Mouse (Mus musculus): ENCODE results near the gene Abcg5. TPM values are rescaled to one million over a fixed set of nuclear protein-coding genes. Genes with fewer than 3 reads are reported as not detected.

Abcg5 gene
- polyA plus RNA-seq, 1 experiment from 2014 or later = 0.45 TPM

- 65% methylated on average over 5 of the region's 5 CpGs for WGBS
- Histone ChIP-seq H3K4me2 (ENCODE audit: low read depth, low read length) (no peak overlapping the region), H3K27ac (ENCODE audit: low read length) (no peak overlapping the region), H3K4me1 (replicated peaks; ENCODE audit: control insufficient read depth, insufficient read depth, low read length) (no peaks in the 10 kb centered on the region), H3K4me3 (ENCODE audit: low read length) (no peak overlapping the region), H3K9ac (ENCODE audit: low read length) (no peak overlapping the region), H3K27me3 (ENCODE audit: control insufficient read depth, insufficient read depth, low read depth, low read length) (no peaks in the 10 kb centered on the region; the same call in 1 of the 2 replicates), H3K36me3 (ENCODE audit: control insufficient read depth, insufficient read depth, low read length) (no peaks in the 10 kb centered on the region), H3K9me3 (ENCODE audit: control insufficient read depth, low read length) (no peaks in the 10 kb centered on the region)
- ATAC-seq (ENCODE audit: low read depth) = no peak
These were observed 7.3 kb upstream of the Abcg5 start for GRCm38 (mm10) chr17:84690111-84690510.

- Histone ChIP-seq H3K4me1 (replicated peaks; ENCODE audit: control insufficient read depth, insufficient read depth, low read length) (no peaks in the 10 kb centered on the region), H3K4me3 (ENCODE audit: low read length) (no peak overlapping the region), H3K27ac (ENCODE audit: low read length) (no peak overlapping the region), H3K36me3 (ENCODE audit: control insufficient read depth, insufficient read depth, low read length) (no peaks in the 10 kb centered on the region), H3K9ac (ENCODE audit: low read length) (no peak overlapping the region), H3K4me2 (ENCODE audit: low read depth, low read length) (no peak overlapping the region), H3K27me3 (ENCODE audit: control insufficient read depth, insufficient read depth, low read depth, low read length) (no peaks in the 10 kb centered on the region; the same call in 1 of the 2 replicates), H3K9me3 (ENCODE audit: control insufficient read depth, low read length) (no peaks in the 10 kb centered on the region)
- no peak for ATAC-seq (ENCODE audit: low read depth)
- 54% methylated on average over 5 of the region's 5 CpGs for WGBS
These were observed 6.5 kb upstream of the Abcg5 start for GRCm38 (mm10) chr17:84689316-84689715.

GRCm38 (mm10) chr17:84688834-84689233 is 6.0 kb upstream of the Abcg5 start:
- ATAC-seq (ENCODE audit: low read depth) = no peak
- H3K4me2 ChIP-seq (ENCODE audit: low read depth, low read length) = no peak overlapping the region
- no peaks in the 10 kb centered on the region; the same call in 1 of the 2 replicates for H3K27me3 ChIP-seq (ENCODE audit: control insufficient read depth, insufficient read depth, low read depth, low read length)
- H3K27ac ChIP-seq (ENCODE audit: low read length) = no peak overlapping the region
- no peak overlapping the region for H3K9ac ChIP-seq (ENCODE audit: low read length)
- no peaks in the 10 kb centered on the region for H3K4me1 ChIP-seq (replicated peaks; ENCODE audit: control insufficient read depth, insufficient read depth, low read length)
- H3K36me3 ChIP-seq (ENCODE audit: control insufficient read depth, insufficient read depth, low read length) = no peaks in the 10 kb centered on the region
- no peak overlapping the region for H3K4me3 ChIP-seq (ENCODE audit: low read length)
- WGBS = 81% methylated on average over 11 of the region's 11 CpGs
- H3K9me3 ChIP-seq (ENCODE audit: control insufficient read depth, low read length) = no peaks in the 10 kb centered on the region

DNA sequence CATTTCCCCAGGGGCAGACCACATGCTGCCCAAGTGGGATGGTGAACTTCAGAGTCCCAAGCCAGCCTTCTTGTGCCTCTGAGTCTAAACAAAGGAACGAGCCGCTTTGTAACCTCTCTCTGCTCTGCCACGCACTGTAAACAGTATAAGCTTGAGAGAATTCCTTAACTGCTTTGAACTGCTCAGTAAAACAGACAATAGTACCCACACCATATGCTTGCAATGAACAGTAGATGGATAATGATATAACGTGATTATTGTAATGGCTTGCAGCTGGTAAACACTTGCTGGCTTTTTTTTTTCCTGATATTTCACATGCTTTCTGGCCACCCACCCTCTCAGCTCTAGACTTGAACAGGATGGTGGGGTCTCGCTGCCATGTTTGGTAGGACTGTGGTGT is 5.2 kb upstream of the Abcg5 start:
- Histone ChIP-seq H3K9ac (ENCODE audit: low read length) (no peak overlapping the region), H3K36me3 (ENCODE audit: control insufficient read depth, insufficient read depth, low read length) (no peaks in the 10 kb centered on the region), H3K4me3 (ENCODE audit: low read length) (no peak overlapping the region), H3K9me3 (ENCODE audit: control insufficient read depth, low read length) (no peaks in the 10 kb centered on the region), H3K27ac (ENCODE audit: low read length) (no peak overlapping the region), H3K4me1 (replicated peaks; ENCODE audit: control insufficient read depth, insufficient read depth, low read length) (no peaks in the 10 kb centered on the region), H3K4me2 (ENCODE audit: low read depth, low read length) (no peak overlapping the region), H3K27me3 (ENCODE audit: control insufficient read depth, insufficient read depth, low read depth, low read length) (no peaks in the 10 kb centered on the region; the same call in 1 of the 2 replicates)
- no peak for ATAC-seq (ENCODE audit: low read depth)
- WGBS = 52% methylated on average over 5 of the region's 5 CpGs

GRCm38 (mm10) chr17:84685286-84685685 is 2.5 kb upstream of the Abcg5 start:
- Histone ChIP-seq H3K4me1 (replicated peaks; ENCODE audit: control insufficient read depth, insufficient read depth, low read length) (no peaks in the 10 kb centered on the region), H3K4me3 (ENCODE audit: low read length) (no peak overlapping the region), H3K4me2 (ENCODE audit: low read depth, low read length) (no peak overlapping the region), H3K9me3 (ENCODE audit: control insufficient read depth, low read length) (no peaks in the 10 kb centered on the region), H3K36me3 (ENCODE audit: control insufficient read depth, insufficient read depth, low read length) (no peaks in the 10 kb centered on the region), H3K27ac (ENCODE audit: low read length) (no peak overlapping the region), H3K27me3 (ENCODE audit: control insufficient read depth, insufficient read depth, low read depth, low read length) (no peaks in the 10 kb centered on the region), H3K9ac (ENCODE audit: low read length) (no peak overlapping the region)
- no peak for ATAC-seq (ENCODE audit: low read depth)
- 72% methylated on average over 4 of the region's 4 CpGs for WGBS

DNA sequence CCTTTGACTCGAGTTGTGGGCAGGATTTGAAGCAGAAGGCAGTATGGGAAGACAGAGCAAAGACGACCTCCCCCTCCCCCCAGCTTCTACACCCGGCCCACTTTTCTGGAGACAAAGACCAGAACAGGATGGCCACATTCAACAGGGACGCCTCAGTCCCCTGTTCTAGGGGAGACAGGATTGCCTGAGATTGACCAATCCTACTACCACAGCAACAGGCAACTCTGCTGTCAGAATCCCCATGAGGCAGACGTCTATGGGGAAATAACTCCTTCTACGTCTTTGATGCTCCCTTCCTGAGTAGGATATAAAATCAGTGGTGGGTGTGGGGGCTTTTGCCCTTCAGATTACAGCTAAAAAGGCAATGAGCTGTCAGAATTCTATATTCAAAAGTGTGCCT is 1.5 kb upstream of the Abcg5 start:
- Histone ChIP-seq H3K4me2 (ENCODE audit: low read depth, low read length) (no peak overlapping the region), H3K36me3 (ENCODE audit: control insufficient read depth, insufficient read depth, low read length) (no peaks in the 10 kb centered on the region), H3K9me3 (ENCODE audit: control insufficient read depth, low read length) (no peaks in the 10 kb centered on the region), H3K4me1 (replicated peaks; ENCODE audit: control insufficient read depth, insufficient read depth, low read length) (no peaks in the 10 kb centered on the region), H3K27ac (ENCODE audit: low read length) (no peak overlapping the region), H3K9ac (ENCODE audit: low read length) (no peak overlapping the region), H3K4me3 (ENCODE audit: low read length) (no peak overlapping the region), H3K27me3 (ENCODE audit: control insufficient read depth, insufficient read depth, low read depth, low read length) (no peaks in the 10 kb centered on the region)
- 41% methylated on average over 6 of the region's 6 CpGs for WGBS
- no peak for ATAC-seq (ENCODE audit: low read depth)

GRCm38 (mm10) chr17:84681670-84682069 is 1.1 kb downstream of the Abcg5 start:
- Histone ChIP-seq H3K4me3 (ENCODE audit: low read length) (no peak overlapping the region), H3K9ac (ENCODE audit: low read length) (no peak overlapping the region), H3K36me3 (ENCODE audit: control insufficient read depth, insufficient read depth, low read length) (no peaks in the 10 kb centered on the region), H3K27me3 (ENCODE audit: control insufficient read depth, insufficient read depth, low read depth, low read length) (no peaks in the 10 kb centered on the region), H3K4me1 (replicated peaks; ENCODE audit: control insufficient read depth, insufficient read depth, low read length) (no peaks in the 10 kb centered on the region), H3K9me3 (ENCODE audit: control insufficient read depth, low read length) (no peaks in the 10 kb centered on the region), H3K27ac (ENCODE audit: low read length) (no peak overlapping the region), H3K4me2 (ENCODE audit: low read depth, low read length) (no peak overlapping the region)
- WGBS = 77% methylated on average over 3 of the region's 3 CpGs
- no peak for ATAC-seq (ENCODE audit: low read depth)

- no peaks in the 10 kb centered on the region for H3K36me3 ChIP-seq (ENCODE audit: control insufficient read depth, insufficient read depth, low read length)
- 87% methylated on average over 11 of the region's 11 CpGs for WGBS
- ATAC-seq (ENCODE audit: low read depth) = no peak
- H3K4me2 ChIP-seq (ENCODE audit: low read depth, low read length) = no peak overlapping the region
- H3K9me3 ChIP-seq (ENCODE audit: control insufficient read depth, low read length) = no peaks in the 10 kb centered on the region
- no peak overlapping the region for H3K27ac ChIP-seq (ENCODE audit: low read length)
- no peak overlapping the region for H3K9ac ChIP-seq (ENCODE audit: low read length)
- peaks cover 4% of the 10 kb centered on the region; the same call in 1 of the 2 replicates for H3K4me1 ChIP-seq (replicated peaks; ENCODE audit: control insufficient read depth, insufficient read depth, low read length)
- no peaks in the 10 kb centered on the region for H3K27me3 ChIP-seq (ENCODE audit: control insufficient read depth, insufficient read depth, low read depth, low read length)
- no peak overlapping the region for H3K4me3 ChIP-seq (ENCODE audit: low read length)
These were observed 5.2 kb downstream of the Abcg5 start for GRCm38 (mm10) chr17:84677595-84677994.

DNA sequence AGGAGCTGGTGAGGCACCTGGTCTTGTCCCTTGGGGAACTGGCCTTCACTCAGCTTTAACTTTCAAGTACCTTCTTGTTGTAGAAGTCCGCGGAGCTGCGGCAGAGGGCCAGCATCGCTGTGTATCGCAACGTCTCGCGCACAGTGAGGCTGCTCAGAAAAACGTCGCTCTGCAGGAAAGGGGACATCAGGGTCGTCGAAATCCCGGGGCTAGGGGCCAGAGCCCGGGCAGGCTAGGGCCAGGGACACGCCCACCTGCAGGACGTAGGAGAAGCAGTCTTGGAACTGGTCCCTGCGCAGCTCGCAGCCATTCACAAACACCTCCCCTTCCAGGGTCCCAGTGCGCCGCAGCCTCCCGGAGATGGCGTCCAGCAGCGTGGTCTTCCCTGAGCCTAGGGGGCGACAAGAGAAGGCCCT is 6.9 kb downstream of the Abcg5 start, which contains the start of gene Abcg8:
TSS of gene Abcg8 (plus strand) at position 352 of the 416 bp plus-strand sequence.
- Histone ChIP-seq H3K27me3 (ENCODE audit: control insufficient read depth, insufficient read depth, low read depth, low read length) (no peaks in the 10 kb centered on the region), H3K4me3 (ENCODE audit: low read length) (peak within 1 kb of the TSS; percentile 45), H3K4me2 (ENCODE audit: low read depth, low read length) (peak within 1 kb of the TSS; percentile 74), H3K27ac (ENCODE audit: low read length) (no peak within 1 kb of the TSS), H3K9me3 (ENCODE audit: control insufficient read depth, low read length) (no peaks in the 10 kb centered on the region), H3K9ac (ENCODE audit: low read length) (peak within 1 kb of the TSS; percentile 44; the same call in 1 of the 2 replicates), H3K36me3 (ENCODE audit: control insufficient read depth, insufficient read depth, low read length) (no peaks in the 10 kb centered on the region), H3K4me1 (replicated peaks; ENCODE audit: control insufficient read depth, insufficient read depth, low read length) (peaks cover 4% of the 10 kb centered on the region; the same call in 1 of the 2 replicates)
- WGBS = 2% methylated on average over 24 of the region's 24 CpGs
- ATAC-seq (ENCODE audit: low read depth) = peak; percentile 53

GRCm38 (mm10) chr17:84675204-84675603 is 7.6 kb downstream of the Abcg5 start:
- H3K27ac ChIP-seq (ENCODE audit: low read length) = no peak overlapping the region
- no peaks in the 10 kb centered on the region for H3K9me3 ChIP-seq (ENCODE audit: control insufficient read depth, low read length)
- no peak overlapping the region for H3K4me3 ChIP-seq (ENCODE audit: low read length)
- no peak overlapping the region for H3K9ac ChIP-seq (ENCODE audit: low read length)
- WGBS = 39% methylated on average over 4 of the region's 4 CpGs
- ATAC-seq (ENCODE audit: low read depth) = no peak
- no peak overlapping the region for H3K4me2 ChIP-seq (ENCODE audit: low read depth, low read length)
- no peaks in the 10 kb centered on the region for H3K36me3 ChIP-seq (ENCODE audit: control insufficient read depth, insufficient read depth, low read length)
- no peaks in the 10 kb centered on the region for H3K27me3 ChIP-seq (ENCODE audit: control insufficient read depth, insufficient read depth, low read depth, low read length)
- H3K4me1 ChIP-seq (replicated peaks; ENCODE audit: control insufficient read depth, insufficient read depth, low read length) = peaks cover 4% of the 10 kb centered on the region; the same call in 1 of the 2 replicates

Data from lung, embryonic 16.5 days (tissue).